12 mouse cellular contexts compared by ENCODE assay signal in genomic region chr1:38565295-38565777, GRCm38 (mm10).
DNase-seq lines count a peak whose midpoint lies in the region; ATAC-seq lines count a peak whose summit lies in the region.
"Had no signal": no experiment of that assay in that cellular context is flagged by ENCODE, and none has a peak within 500 bp of the region (broad histone marks: within the 10 kb centered on the region; RNA-seq: fewer than 3 reads in every experiment).

No protein-coding gene starts in this region.

- peak; percentile 50; the same call in 1 of the 2 replicates for ATAC-seq in embryonic facial prominence, embryonic 12.5 days (ENCODE audit: insufficient number of reproducible peaks, insufficient read depth, low FRiP score, low TSS enrichment)
- ATAC-seq in hindbrain, embryonic 11.5 days (ENCODE audit: low FRiP score): peak; percentile 58; the same call in 1 of the 2 replicates
- peak; percentile 66; the same call in 1 of the 2 replicates for ATAC-seq in midbrain, embryonic 14.5 days (ENCODE audit: low FRiP score, low TSS enrichment)

- H3K4me1 ChIP-seq in embryonic facial prominence, embryonic 12.5 days: peaks cover 39% of the 10 kb centered on the region
- peaks cover 22% of the 10 kb centered on the region for H3K4me1 ChIP-seq in hindbrain, embryonic 11.5 days (replicated peaks; ENCODE audit: control insufficient read depth, insufficient read depth, low read length)
- peaks cover 67% of the 10 kb centered on the region for H3K4me1 ChIP-seq in midbrain, embryonic 14.5 days (ENCODE audit: control insufficient read depth, insufficient read depth, low read length)

- no peak overlapping the region for H3K4me2 ChIP-seq in embryonic facial prominence, embryonic 12.5 days (replicated peaks)
- peak overlapping the region; percentile 3 for H3K4me2 ChIP-seq in hindbrain, embryonic 11.5 days (replicated peaks; ENCODE audit: low read depth, low read length)
- peak overlapping the region; percentile 28; the same call in 1 of the 2 replicates for H3K4me2 ChIP-seq in midbrain, embryonic 14.5 days (ENCODE audit: low read length)
- H3K4me2 ChIP-seq: limb, embryonic 13.5 days had no signal

- H3K36me3 ChIP-seq in embryonic facial prominence, embryonic 12.5 days: no peaks in the 10 kb centered on the region
- H3K36me3 ChIP-seq in hindbrain, embryonic 11.5 days (ENCODE audit: control insufficient read depth, insufficient read depth, low read length): no peaks in the 10 kb centered on the region
- no peaks in the 10 kb centered on the region for H3K36me3 ChIP-seq in midbrain, embryonic 14.5 days (ENCODE audit: control insufficient read depth, insufficient read depth, low read length)

- no peak overlapping the region for H3K9ac ChIP-seq in embryonic facial prominence, embryonic 12.5 days
- H3K9ac ChIP-seq in hindbrain, embryonic 11.5 days (ENCODE audit: low read depth, low read length): 0 out of 2 replicates have a peak overlapping the region, but pooled peaks have one; percentile 15
- H3K9ac ChIP-seq in midbrain, embryonic 14.5 days (replicated peaks; ENCODE audit: low read length): no peak overlapping the region; the same call in 1 of the 2 replicates

- no peaks in the 10 kb centered on the region for H3K9me3 ChIP-seq in embryonic facial prominence, embryonic 12.5 days
- no peaks in the 10 kb centered on the region for H3K9me3 ChIP-seq in hindbrain, embryonic 11.5 days (ENCODE audit: control insufficient read depth, low read length)
- no peaks in the 10 kb centered on the region for H3K9me3 ChIP-seq in midbrain, embryonic 14.5 days (ENCODE audit: control insufficient read depth, low read length)
- H3K9me3 ChIP-seq: limb, embryonic 13.5 days had no signal

- DNase-seq in heart, adult 11 months: peak; percentile 63
- DNase-seq in heart, postnatal 4 days: no peak
- DNase-seq in hindbrain, embryonic 11.5 days (ENCODE audit: low spot score): peak; percentile 39
- DNase-seq in midbrain, embryonic 14.5 days: peak; percentile 67
- no peak for DNase-seq in right cerebral cortex, postnatal 14 days
- DNase-seq in cerebellum, adult 8-10 months: no peak
- no peak for DNase-seq in ovary, postnatal 10 days (ENCODE audit: low spot score)
- DNase-seq: heart, postnatal 10 days; kidney, adult 18-20 months; lung, adult 18-20 months had no signal

- H3K4me3 ChIP-seq in embryonic facial prominence, embryonic 12.5 days: no peak overlapping the region
- peak overlapping the region; percentile 3; the same call in 1 of the 2 replicates for H3K4me3 ChIP-seq in hindbrain, embryonic 11.5 days (ENCODE audit: low read depth, low read length)
- no peak overlapping the region for H3K4me3 ChIP-seq in midbrain, embryonic 14.5 days (replicated peaks; ENCODE audit: low read depth, low read length)
- H3K4me3 ChIP-seq: limb, embryonic 13.5 days had no signal

- no peaks in the 10 kb centered on the region for H3K27me3 ChIP-seq in embryonic facial prominence, embryonic 12.5 days
- no peaks in the 10 kb centered on the region for H3K27me3 ChIP-seq in hindbrain, embryonic 11.5 days (ENCODE audit: control insufficient read depth, insufficient read depth, low read length)
- H3K27me3 ChIP-seq in midbrain, embryonic 14.5 days (ENCODE audit: control insufficient read depth, insufficient read depth, low read length): no peaks in the 10 kb centered on the region
- H3K27me3 ChIP-seq: limb, embryonic 13.5 days had no signal

- 0 out of 2 replicates have a peak overlapping the region, but pooled peaks have one; percentile 41 for H3K27ac ChIP-seq in embryonic facial prominence, embryonic 12.5 days
- H3K27ac ChIP-seq in hindbrain, embryonic 11.5 days (ENCODE audit: low read depth, low read length): peak overlapping the region; percentile 85
- peak overlapping the region; percentile 76 for H3K27ac ChIP-seq in midbrain, embryonic 14.5 days (replicated peaks; ENCODE audit: low read depth, low read length)
- H3K27ac ChIP-seq: limb, embryonic 13.5 days had no signal

- 46% methylated on average over 7 of the region's 7 CpGs for WGBS in embryonic facial prominence, embryonic 12.5 days
- 26% methylated on average over 7 of the region's 7 CpGs for WGBS in hindbrain, embryonic 11.5 days
- WGBS in midbrain, embryonic 14.5 days: 15% methylated on average over 7 of the region's 7 CpGs

Comparison
In these comparisons a context has a peak if more than half of its experiments do, and no peak if none do; other contexts are left out.
1. DNase-seq: peak in heart, adult 11 months (single experiment), hindbrain, embryonic 11.5 days (single experiment) and midbrain, embryonic 14.5 days (single experiment); none in heart, postnatal 4 days (single experiment), right cerebral cortex, postnatal 14 days (single experiment), cerebellum, adult 8-10 months (single experiment) and ovary, postnatal 10 days (single experiment).
2. Peak in every context shown above with its lines, with median percentiles within 50 percentile points of each other: ATAC-seq and H3K27ac ChIP-seq.